Mouse (Mus musculus) lung, postnatal 10 days (tissue): ENCODE results near the gene Casc1.

Experiments used
- DNase-seq: peaks from one replicate; pipeline ENCODE4 v3.0.0; 2021

Gene Casc1

GRCm38 (mm10) chr6:145210816-145211338, at the start of gene Casc1, which contains the start of gene Etfrf1:
Gene Casc1 (minus strand): TSS chr6:145211005.
Gene Etfrf1 (plus strand): TSS chr6:145211134.
- DNase-seq: peak; percentile 100

- DNase-seq: no peak
These were observed 45.9 kb upstream of the Casc1 start for GRCm38 (mm10) chr6:145256701-145257073.

- DNase-seq: peak; percentile 52
These were observed 45.3 kb upstream of the Casc1 start for GRCm38 (mm10) chr6:145255952-145256700.

GRCm38 (mm10) chr6:145250820-145251219, 40.0 kb upstream of the Casc1 start:
- no peak for DNase-seq

- peak; percentile 95 for DNase-seq
These were observed 39.5 kb upstream of the Casc1 start, which contains the start of gene Kras for GRCm38 (mm10) chr6:145250185-145250791. Gene Kras (minus strand): TSS chr6:145250239.

- DNase-seq: peak; percentile 66
These were observed 38.7 kb upstream of the Casc1 start for GRCm38 (mm10) chr6:145249291-145250184.

GRCm38 (mm10) chr6:145247886-145248285, 37.1 kb upstream of the Casc1 start:
- no peak for DNase-seq

- no peak for DNase-seq
These were observed 36.0 kb upstream of the Casc1 start for GRCm38 (mm10) chr6:145246841-145247240.

GRCm38 (mm10) chr6:145242521-145242920, 31.7 kb upstream of the Casc1 start:
- DNase-seq: no peak

- no peak for DNase-seq
These were observed 29.5 kb upstream of the Casc1 start for GRCm38 (mm10) chr6:145240285-145240684.

GRCm38 (mm10) chr6:145237148-145237547, 26.3 kb upstream of the Casc1 start:
- DNase-seq: no peak

- DNase-seq: no peak
These were observed 24.6 kb upstream of the Casc1 start for GRCm38 (mm10) chr6:145235367-145235766.

- DNase-seq: no peak
These were observed 23.6 kb upstream of the Casc1 start for GRCm38 (mm10) chr6:145234391-145234790.

GRCm38 (mm10) chr6:145226296-145226695, 15.5 kb upstream of the Casc1 start:
- no peak for DNase-seq

- DNase-seq: no peak
These were observed 13.4 kb upstream of the Casc1 start for GRCm38 (mm10) chr6:145224246-145224645.

GRCm38 (mm10) chr6:145215826-145216225, 5.0 kb upstream of the Casc1 start:
- DNase-seq: no peak

- no peak for DNase-seq
These were observed 3.1 kb upstream of the Casc1 start for GRCm38 (mm10) chr6:145213916-145214315.

- DNase-seq: peak; percentile 33
These were observed 836 bp upstream of the Casc1 start for GRCm38 (mm10) chr6:145211376-145212305.

GRCm38 (mm10) chr6:145210056-145210680, 637 bp downstream of the Casc1 start:
- DNase-seq: no peak

GRCm38 (mm10) chr6:145205142-145205541, 5.7 kb downstream of the Casc1 start:
- DNase-seq: no peak

- no peak for DNase-seq
These were observed 6.4 kb downstream of the Casc1 start for GRCm38 (mm10) chr6:145204440-145204839.
